Mouse (Mus musculus) CH12F3 (cell line): Measurements from ENCODE around the gene Engase.

Source experiments
- in situ Hi-C: fragments of 300-500 bp; cut with MboI; formaldehyde crosslinking; loops from 2 replicates; pipeline ENCODE4 v1.14.3; 2020; ENCODE audit warnings: low sequenced_read_pairs

Gene Engase

DNA sequence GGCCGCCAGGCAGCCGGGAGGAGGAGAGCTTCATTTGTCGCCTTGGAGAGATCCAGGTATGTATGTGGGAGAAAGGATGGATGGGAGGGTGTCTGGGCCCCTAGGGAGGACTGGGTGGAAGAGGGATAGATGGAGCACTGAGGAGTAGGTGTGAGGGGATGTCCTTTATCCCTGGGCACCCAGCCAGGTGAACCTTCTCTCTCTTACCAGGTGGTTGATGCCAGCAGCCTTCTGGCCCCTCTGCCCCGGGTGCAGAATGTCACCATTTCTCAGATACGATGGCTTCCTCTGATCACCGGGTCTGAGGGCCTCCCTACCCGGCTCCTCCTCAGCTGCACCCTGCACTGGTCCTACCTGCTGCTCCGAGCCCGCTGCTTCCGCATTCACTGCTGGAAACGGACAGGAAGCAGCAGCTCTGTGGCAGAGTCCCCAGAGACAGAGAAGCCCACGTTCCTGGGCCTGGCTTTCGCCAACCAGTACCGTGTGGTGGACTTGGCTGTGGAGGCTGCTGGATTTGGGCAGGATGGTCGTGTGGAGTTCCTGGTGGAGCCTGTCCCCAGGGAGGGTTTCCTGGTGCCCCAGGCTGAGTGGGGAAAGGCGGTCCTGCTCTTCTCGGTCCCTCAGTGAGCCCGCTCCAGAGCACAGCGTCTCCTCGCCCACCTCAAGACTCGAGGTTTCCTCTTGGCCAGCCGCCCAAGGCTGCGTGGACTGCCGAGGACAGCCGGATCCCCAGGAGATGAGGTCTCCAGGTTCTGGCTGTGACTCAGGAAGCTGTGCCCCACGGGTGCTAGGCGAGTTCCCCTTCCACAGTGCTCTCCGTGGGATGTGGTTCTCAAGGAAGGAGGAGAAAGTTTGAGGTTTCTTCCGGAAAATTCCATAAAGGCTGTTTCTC lies 10.5 kb downstream of the Engase start:
- in situ Hi-C loops: no loop called here

- in situ Hi-C loops: no loop called here
These were observed 11.7 kb downstream of the Engase start for GRCm38 (mm10) chr11:118488191-118488906.

DNA sequence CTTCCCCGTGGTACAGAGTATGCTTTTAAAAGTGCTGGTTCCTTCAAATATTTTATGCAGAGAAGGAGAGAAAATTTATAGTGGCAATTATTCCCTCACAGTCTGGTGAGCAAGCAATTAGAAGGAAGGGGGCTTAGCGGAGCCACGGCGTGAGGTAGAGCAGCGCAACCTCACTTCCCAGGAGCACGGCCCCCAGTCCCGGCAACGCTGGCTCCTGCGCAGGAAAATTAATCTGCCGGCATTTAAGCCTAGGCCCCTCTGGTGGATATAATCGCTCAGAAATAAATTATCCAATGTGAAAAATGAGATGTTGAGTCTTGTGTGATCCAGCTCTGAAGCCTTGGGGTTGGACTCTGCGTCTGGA lies 12.3 kb downstream of the Engase start:
- in situ Hi-C loops: no loop called here

DNA sequence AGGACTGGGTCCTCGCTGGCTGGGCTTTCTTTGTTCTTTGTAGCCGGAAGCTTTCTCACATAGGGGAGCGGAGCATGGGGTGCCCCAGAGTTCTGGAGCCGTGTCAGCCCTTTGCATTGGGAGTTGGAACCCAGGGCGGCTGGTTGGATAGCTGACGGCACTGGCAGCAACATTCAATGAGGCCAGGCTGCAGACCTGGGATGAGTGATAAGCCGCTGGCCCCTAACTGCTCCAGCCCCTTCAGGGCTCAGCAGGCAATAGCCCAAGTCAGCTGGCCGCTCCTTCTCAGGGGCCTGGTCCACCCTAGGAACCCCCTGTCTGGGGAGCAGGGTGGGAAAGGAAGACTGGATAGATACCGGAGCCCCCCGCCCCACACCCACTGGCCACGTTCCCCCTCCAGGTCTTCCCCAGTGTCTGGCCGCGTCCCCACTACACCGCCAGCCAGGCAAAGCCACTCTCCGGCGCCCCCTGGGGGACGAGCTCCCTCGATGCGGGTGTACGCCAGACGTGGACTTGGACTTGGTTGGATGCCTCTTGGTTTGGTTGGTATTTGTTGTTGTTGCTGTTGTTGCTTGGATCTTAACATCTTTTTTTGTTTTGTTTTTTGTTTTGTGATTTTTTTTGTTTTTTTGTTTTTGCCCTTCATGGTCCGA lies 14.1 kb downstream of the Engase start:
- in situ Hi-C loops: no loop called here

DNA sequence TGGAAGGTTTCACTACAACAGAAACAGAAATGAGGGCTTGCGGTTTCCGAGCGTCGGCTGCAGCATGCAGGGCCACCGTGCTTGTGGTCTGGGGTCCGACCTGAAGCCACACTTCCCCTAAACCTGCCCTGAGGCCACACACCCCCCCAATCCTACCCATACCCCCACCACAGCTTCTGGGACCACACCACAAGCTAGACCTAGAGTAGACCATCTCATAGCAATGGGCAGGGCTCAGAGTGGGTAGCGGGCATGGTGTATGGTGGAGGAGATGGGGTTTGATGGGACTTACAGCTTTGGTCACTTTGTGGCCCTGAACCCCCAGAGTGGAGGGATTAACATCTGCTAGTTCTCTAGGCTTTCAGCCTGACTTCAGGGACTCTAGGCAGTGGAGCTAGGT lies 14.6 kb downstream of the Engase start:
- in situ Hi-C loops: no loop called here

DNA sequence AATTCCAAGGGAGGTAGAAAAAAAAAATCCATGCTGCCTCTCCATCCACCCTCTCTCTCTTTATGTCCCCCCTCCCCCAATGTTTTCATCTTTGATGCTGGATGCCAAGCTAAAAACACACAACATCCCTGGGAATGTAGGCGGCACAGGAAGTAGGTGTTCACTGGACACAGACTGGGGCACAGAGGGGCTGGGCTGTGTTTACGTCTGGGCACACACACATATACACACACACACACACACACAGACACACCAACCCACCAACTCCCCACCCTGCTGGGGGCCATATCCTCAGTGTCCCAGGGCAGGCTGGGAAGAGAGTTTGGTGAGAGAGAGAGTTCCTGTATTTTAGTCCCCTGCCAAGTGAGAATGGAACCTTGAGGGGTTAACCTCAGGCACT lies 16.8 kb downstream of the Engase start:
- in situ Hi-C loops: no loop called here

DNA sequence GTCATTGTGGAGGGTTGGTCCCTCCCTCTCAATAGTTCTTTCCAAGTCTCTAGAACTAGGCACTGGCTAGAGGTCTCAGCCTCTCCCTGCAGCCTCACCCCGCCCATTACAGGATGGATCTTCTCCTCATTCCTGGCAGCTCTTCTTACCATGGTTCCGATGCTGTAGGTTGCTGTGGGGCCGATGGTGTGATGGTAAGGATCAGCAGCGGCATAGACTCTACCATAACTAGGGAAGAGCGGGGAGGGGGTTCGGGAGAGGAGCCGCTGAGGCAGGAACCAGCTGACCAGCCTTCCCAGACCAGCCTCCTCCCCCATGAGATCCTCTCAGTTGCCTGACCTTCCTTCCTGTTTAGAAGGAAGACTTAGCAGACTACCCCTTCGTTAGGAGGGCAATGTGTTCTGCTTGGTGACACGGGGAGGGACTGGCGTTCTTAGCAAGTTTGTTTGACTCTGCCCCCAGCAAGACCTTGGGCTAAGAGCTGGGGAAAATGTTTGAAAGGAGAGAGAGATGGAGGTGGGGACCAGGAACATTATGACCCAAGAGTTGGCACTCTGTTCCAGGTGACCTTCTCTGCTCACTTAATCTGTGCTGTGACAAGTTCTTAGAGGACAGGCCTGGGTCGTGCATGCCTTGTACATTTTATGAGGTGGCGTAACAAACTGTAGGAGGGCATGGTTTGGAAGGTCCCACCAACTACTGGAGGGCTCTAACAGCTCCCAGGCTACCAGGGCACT lies 17.5 kb downstream of the Engase start:
- in situ Hi-C loops: no loop called here

DNA sequence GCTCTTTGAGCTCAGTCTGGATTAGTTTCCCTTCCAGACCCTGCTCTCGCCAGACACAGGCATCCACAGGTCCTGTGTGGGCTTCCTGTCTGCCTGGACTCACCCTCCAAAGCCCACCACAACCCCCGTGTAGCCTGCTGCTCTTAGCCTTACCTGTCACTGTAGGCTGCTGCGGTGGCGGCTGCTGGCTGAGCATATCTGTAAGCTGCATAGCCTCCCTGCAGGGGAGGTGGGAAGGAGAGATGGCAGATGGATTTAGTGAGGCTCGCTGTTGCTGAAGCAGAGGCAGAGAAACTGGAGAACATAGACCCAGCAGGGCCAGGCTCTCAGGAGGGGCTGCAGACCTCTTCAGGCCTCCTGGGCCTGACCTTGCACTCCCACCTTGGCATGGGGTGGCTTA lies 18.4 kb downstream of the Engase start:
- in situ Hi-C loops: no loop called here

- in situ Hi-C loops: no loop called here
These were observed 19.5 kb downstream of the Engase start for GRCm38 (mm10) chr11:118496066-118496689.

- in situ Hi-C loops: no loop called here
These were observed 26.4 kb downstream of the Engase start for GRCm38 (mm10) chr11:118502990-118503389.

DNA sequence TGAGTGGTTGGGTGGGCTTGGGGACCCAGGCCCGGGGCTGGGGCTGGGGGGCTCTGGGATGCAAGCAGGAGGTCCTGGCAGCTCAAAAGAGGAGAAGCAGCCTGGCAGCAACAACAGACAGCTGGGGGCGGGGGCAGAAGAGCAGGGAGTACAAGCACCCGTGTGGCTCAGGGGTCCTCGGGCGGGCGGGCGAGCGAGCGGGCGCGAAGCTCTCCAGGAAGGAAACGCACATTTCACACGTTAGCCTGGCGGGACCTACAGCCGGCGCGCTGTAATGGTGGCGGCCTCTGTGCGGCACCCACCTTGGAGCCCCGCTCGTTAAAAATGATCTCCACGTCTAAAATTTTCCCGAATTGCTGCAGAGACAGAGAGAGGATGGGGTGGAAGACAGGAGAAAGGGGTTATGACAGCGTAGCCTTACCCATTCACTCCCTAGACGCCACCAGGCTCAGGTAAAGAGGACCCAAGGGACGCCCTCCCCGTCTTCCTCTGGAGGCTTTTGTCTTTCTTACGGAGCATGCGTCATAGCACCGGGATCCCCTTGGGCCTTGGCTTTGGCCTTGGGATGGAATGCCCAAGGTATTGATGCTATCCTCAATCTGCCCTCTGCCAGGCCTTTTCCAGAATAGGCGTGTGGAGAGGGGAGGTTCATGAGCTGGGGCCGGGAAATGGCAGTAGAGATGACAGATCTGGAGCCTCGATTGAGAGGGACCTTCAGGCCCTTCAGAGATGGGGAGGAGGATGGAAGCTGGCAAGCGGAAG lies 27.0 kb downstream of the Engase start:
- in situ Hi-C loops: no loop called here

DNA sequence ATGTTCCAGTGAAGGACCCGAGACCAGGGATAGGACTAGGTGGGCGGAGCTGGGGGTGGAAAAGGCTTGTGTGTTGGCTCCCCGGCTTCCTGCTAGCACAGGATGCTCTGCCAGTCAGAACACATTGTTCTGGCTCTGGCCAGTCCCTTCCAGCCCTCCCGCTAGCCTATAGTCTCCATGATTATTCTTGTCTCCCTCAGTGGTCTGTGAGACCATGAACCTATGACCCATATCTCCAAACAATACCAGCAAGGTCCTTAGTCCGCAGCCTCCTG lies 27.5 kb downstream of the Engase start:
- in situ Hi-C loops: no loop called here

DNA sequence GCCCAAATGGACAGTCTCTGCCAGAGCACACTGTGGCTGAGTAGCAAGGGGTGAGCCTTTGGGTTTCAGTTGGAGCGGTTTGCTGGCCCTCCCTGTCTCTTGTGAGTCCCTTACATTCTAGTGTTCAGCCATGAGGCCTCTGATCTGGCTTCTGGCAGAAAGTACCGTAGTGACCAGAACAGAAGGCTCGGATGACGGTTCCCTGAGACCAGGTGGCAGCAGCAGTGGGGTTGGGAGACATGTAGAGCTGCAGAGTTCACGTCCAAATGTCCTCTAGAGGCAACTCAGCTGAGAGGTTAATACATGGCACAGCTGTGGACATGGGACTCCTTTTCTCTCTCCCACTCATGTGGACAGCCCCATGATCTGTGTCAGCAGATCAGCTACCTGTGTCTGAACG lies 30.5 kb downstream of the Engase start:
- in situ Hi-C loops: no loop called here

DNA sequence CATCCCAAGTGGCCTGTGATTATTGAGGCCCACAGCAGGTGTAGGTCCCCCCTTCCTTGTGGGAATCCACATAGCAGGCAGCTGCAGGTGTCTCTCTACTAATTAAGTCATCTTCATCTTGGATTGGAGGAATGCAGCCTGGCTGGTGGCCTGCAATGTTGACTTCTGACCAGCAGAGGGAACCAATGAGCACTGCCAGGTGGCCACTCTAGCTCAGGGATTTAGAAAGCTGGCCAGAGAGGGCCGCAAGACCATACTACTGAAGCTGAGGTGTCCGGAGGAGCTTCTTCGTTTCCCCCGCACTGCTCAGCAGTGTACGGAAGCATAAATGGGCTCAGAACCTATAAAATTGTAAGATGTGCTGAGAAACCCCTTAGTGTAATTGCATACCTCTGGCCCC lies 31.3 kb downstream of the Engase start:
- in situ Hi-C loops: no loop called here

DNA sequence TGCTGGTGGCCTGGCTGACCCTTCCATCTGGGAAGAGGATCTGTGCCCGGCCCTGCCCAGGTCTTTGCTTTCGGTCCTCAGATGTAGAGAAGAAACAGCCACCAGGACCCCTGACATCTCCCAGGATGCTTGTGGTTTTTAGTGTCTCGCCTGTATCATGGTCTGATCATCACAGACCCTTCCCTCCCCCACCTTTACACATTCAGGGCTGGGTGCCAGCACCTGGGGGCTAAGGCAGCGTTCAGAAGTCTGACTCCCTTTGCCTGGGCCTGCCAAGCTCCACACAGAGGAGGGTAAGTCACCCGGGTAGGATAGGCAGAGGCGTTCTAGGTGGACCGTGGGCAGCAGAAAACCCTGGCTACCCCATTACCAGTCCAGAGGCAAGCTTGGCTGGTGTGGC lies 31.7 kb downstream of the Engase start:
- in situ Hi-C loops: no loop called here

- in situ Hi-C loops: no loop called here
These were observed 35.2 kb downstream of the Engase start for GRCm38 (mm10) chr11:118511851-118512250.

- in situ Hi-C loops: no loop called here
These were observed 35.8 kb downstream of the Engase start for GRCm38 (mm10) chr11:118512257-118512910.

GRCm38 (mm10) chr11:118517924-118518323 lies 41.3 kb downstream of the Engase start:
- in situ Hi-C loops: no loop called here

GRCm38 (mm10) chr11:118518743-118519142 lies 42.1 kb downstream of the Engase start:
- in situ Hi-C loops: no loop called here

GRCm38 (mm10) chr11:118520251-118520650 lies 43.6 kb downstream of the Engase start:
- in situ Hi-C loops: no loop called here
